Mouse (Mus musculus) heart, adult 2 months (tissue): ENCODE data around the gene Olfr1511. TPM values are rescaled to one million over a fixed set of nuclear protein-coding genes. Genes with fewer than 3 reads are reported as not detected.
"Not testable (repeated sequence)": the region's sequence is repeated elsewhere in the genome, so short reads cannot be mapped to it uniquely, and the experiment has no call there.

Experiments used
- DNase-seq, 2 experiments: peaks; one replicate each; pipeline ENCODE4 v3.0.0; 2021
- H3K27ac ChIP-seq: fragments of 200-600 bp; 2 replicates; pipeline ENCODE4 v1.8.1; 2022
- H3K27me3 ChIP-seq: fragments of 200-500 bp; 2 replicates; pipeline ENCODE4 v1.6.1; 2012; ENCODE audit warnings: mild to moderate bottlenecking, low read length, inconsistent platforms, mixed read lengths; ENCODE audit not compliant: control insufficient read depth, insufficient read depth
- H3K36me3 ChIP-seq: fragments of 200-500 bp; 2 replicates; pipeline ENCODE4 v1.6.1; 2012; ENCODE audit warnings: low read length, inconsistent platforms; ENCODE audit not compliant: control insufficient read depth, insufficient read depth
- H3K4me1 ChIP-seq: fragments of 200-500 bp; 2 replicates; pipeline ENCODE4 v1.6.1; 2011; ENCODE audit warnings: low read length; ENCODE audit not compliant: control insufficient read depth, insufficient read depth
- H3K4me3 ChIP-seq: fragments of 200-600 bp; 2 replicates; pipeline ENCODE4 v1.8.1; 2022
- H3K79me2 ChIP-seq: fragments of 200-500 bp; replicated peaks from 2 replicates; pipeline ENCODE4 v1.6.1; 2012; ENCODE audit warnings: mild to moderate bottlenecking, inconsistent platforms, low read length, moderate library complexity, mixed read lengths; ENCODE audit not compliant: control insufficient read depth, insufficient read depth
- H3K9ac ChIP-seq: fragments of 200-500 bp; 2 replicates; pipeline ENCODE4 v1.6.1; 2012; ENCODE audit warnings: low read depth, mild to moderate bottlenecking, control low read depth, inconsistent platforms, low read length, mixed read lengths
- CTCF ChIP-seq: fragments of 200-600 bp; IDR thresholded peaks from 2 replicates; pipeline ENCODE4 v1.8.1; 2022; ENCODE audit warnings: antibody characterized with exemption, mild to moderate bottlenecking, moderate library complexity
- EP300 ChIP-seq: fragments of 200-500 bp; IDR thresholded peaks from 2 replicates; pipeline ENCODE4 v1.6.1; 2011; ENCODE audit warnings: low read depth, low read length, control low read depth; ENCODE audit not compliant: insufficient read depth
- POLR2A ChIP-seq: fragments of 200-500 bp; IDR thresholded peaks from 2 replicates; pipeline ENCODE4 v1.6.1; 2011; ENCODE audit warnings: mild to moderate bottlenecking, low read depth, low read length, control low read depth; ENCODE audit not compliant: insufficient read depth
- WGBS: fragments of 180-500 bp; shearing (Covaris S2); methylation state at CpG from one replicate; pipeline ENCODE4 v1.1.7; 2018; 5-methylcytosine and 5-hydroxymethylcytosine counted together
- intact Hi-C: fragments of 180-260 bp; cut with DNase I; formaldehyde crosslinking; loops from one replicate; pipeline ENCODE4 v1.15.1; 2025
- long read RNA-seq: library from polyadenylated mRNA; stranded (forward); transcript quantifications from one replicate; pipeline ENCODE4 v2.0.0, GENCODE M21; 2021
- polyA plus RNA-seq: library from polyadenylated mRNA; depleted of rRNA; stranded (reverse); fragments of >200 nt; gene quantifications from 2 replicates; pipeline ENCODE4 v1.2.3, GENCODE M21; 2012; rRNA removed
- total RNA-seq, 2 experiments: library from RNA; stranded (reverse); gene quantifications; 2 replicates each; pipeline ENCODE4 v1.2.3; 2021

The Olfr1511 gene
- not detected for total RNA-seq
- polyA plus RNA-seq, result not detected in 2 replicates
- long read RNA-seq, result 0 reads

GRCm38 (mm10) chr14:52397279-52397678 lies at the start of gene Olfr1511:
Gene Olfr1511, minus strand, starts transcription at chr14:52397379.
- H3K4me1 ChIP-seq, result no peaks in the 10 kb centered on the region
- H3K36me3 ChIP-seq, result no peaks in the 10 kb centered on the region
- no peak within 1 kb of the TSS for H3K9ac ChIP-seq
- no peaks in the 10 kb centered on the region for H3K27me3 ChIP-seq
- TF ChIP-seq POLR2A, result no peak
- no peak for TF ChIP-seq EP300
- no peak for TF ChIP-seq CTCF
- H3K27ac ChIP-seq, result no peak within 1 kb of the TSS
- H3K4me3 ChIP-seq, result no peak within 1 kb of the TSS
- no peaks in the 10 kb centered on the region for H3K79me2 ChIP-seq
- DNase-seq, result no peak
- 74% methylated on average over 4 of the region's 4 CpGs for WGBS
- intact Hi-C loops, result no loop called here

GRCm38 (mm10) chr14:52442690-52443089 lies 45.5 kb upstream of the Olfr1511 start, which contains the start of gene Olfr1509:
Gene Olfr1509, plus strand, starts transcription at chr14:52442990.
- no peak for DNase-seq
- Histone ChIP-seq H3K9ac (no peak within 1 kb of the TSS), H3K4me3 (no peak within 1 kb of the TSS), H3K79me2 (no peaks in the 10 kb centered on the region), H3K4me1 (no peaks in the 10 kb centered on the region), H3K36me3 (no peaks in the 10 kb centered on the region), H3K27me3 (no peaks in the 10 kb centered on the region), H3K27ac (no peak within 1 kb of the TSS)
- no peak for TF ChIP-seq POLR2A
- TF ChIP-seq EP300, result no peak
- TF ChIP-seq CTCF, result no peak
- intact Hi-C loops, result no loop called here

GRCm38 (mm10) chr14:52427686-52428085 lies 30.5 kb upstream of the Olfr1511 start:
- Histone ChIP-seq H3K27ac (no peak overlapping the region), H3K4me1 (no peaks in the 10 kb centered on the region), H3K36me3 (no peaks in the 10 kb centered on the region), H3K79me2 (no peaks in the 10 kb centered on the region), H3K9ac (no peak overlapping the region), H3K4me3 (no peak overlapping the region), H3K27me3 (no peaks in the 10 kb centered on the region)
- 71% methylated on average over 1 of the region's 1 CpGs for WGBS
- intact Hi-C loops, result no loop called here
- TF ChIP-seq POLR2A, result no peak
- no peak for TF ChIP-seq CTCF
- no peak for TF ChIP-seq EP300
- no peak for DNase-seq

- TF ChIP-seq POLR2A (no peak), CTCF (no peak), EP300 (no peak)
- H3K4me3 ChIP-seq, result no peak within 1 kb of the TSS
- no peaks in the 10 kb centered on the region for H3K79me2 ChIP-seq
- 74% methylated on average over 3 of the region's 3 CpGs for WGBS
- no peaks in the 10 kb centered on the region for H3K27me3 ChIP-seq
- no peaks in the 10 kb centered on the region for H3K36me3 ChIP-seq
- no peak within 1 kb of the TSS for H3K9ac ChIP-seq
- no peak for DNase-seq
- H3K27ac ChIP-seq, result no peak within 1 kb of the TSS
- intact Hi-C loops, result no loop called here
- H3K4me1 ChIP-seq, result no peaks in the 10 kb centered on the region
Measured at GRCm38 (mm10) chr14:52414273-52414672, 17.1 kb upstream of the Olfr1511 start, which contains the start of gene Olfr1510. Gene Olfr1510, minus strand, starts transcription at chr14:52414373.

GRCm38 (mm10) chr14:52410142-52410919 lies 13.2 kb upstream of the Olfr1511 start:
- H3K36me3 ChIP-seq, intact Hi-C loops, H3K27ac ChIP-seq, DNase-seq, H3K9ac ChIP-seq, H3K27me3 ChIP-seq, H3K4me3 ChIP-seq, H3K4me1 ChIP-seq, H3K79me2 ChIP-seq: not testable (repeated sequence)
- 32% methylated on average over 7 of the region's 10 CpGs for WGBS

GRCm38 (mm10) chr14:52390084-52390848 lies 6.9 kb downstream of the Olfr1511 start:
- H3K36me3 ChIP-seq, DNase-seq, H3K4me1 ChIP-seq, H3K79me2 ChIP-seq, H3K27me3 ChIP-seq, H3K4me3 ChIP-seq, intact Hi-C loops, H3K9ac ChIP-seq, H3K27ac ChIP-seq: not testable (repeated sequence)
- 50% methylated on average over 9 of the region's 9 CpGs for WGBS
